Mouse (Mus musculus): ENCODE data around the gene 2610001J05Rik. TPM values are rescaled to one million over a fixed set of nuclear protein-coding genes. Genes with fewer than 3 reads are reported as not detected.

The 2610001J05Rik gene
- 89.8 TPM for polyA plus RNA-seq (2015; fragmentation: Illumina TruSeq; extraction: RNeasy Lipid Tissue Mini Kit (QIAGEN cat#74804); ENCODE audit: insufficient read depth, low replicate concordance)

DNA sequence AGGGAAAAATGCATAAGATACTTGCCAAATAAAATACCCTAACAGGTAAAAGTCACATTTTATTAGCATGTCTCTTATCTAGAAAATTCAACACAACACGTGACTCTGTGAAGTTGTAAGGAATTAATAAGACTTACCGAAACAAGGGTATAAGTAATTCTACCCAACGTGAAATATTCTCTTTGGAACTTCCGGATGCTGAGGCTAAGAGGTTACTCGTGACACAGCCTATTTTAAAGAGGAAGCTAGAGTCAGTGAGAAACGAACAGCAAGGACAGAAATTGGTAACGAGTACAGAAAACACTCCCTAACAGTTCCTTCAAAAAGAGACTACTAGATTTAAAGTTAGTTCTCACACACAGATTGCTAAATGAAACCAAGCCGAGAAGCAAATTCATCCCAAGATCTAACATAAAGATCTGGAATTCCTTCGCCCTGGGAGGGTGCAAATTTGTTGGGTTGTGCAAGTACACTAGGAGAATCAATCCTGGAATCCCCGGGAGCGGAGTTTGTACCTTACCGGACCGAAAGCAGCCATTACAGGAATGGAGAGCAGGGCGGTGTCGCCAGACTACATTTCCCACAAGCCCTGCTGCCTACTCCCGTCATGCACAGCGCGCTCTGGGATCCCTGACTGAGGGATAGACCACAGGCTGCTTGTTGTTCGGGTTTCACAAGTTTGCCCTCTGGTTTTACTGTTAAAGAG is at the start of gene 2610001J05Rik:
Gene 2610001J05Rik, minus strand, starts transcription at position 600 of the 706 bp plus-strand sequence.

GRCm38 (mm10) chr6:13839345-13840054 is 31.8 kb downstream of the 2610001J05Rik start, which contains the start of gene Gpr85:
Gene Gpr85 (minus strand): TSS chr6:13839942.

Other genes with a start within 250 kb of the 2610001J05Rik start
- gene Bmt2, start 193.6 kb downstream of the 2610001J05Rik start, polyA plus RNA-seq (2015; fragmentation: Illumina TruSeq; extraction: RNeasy Lipid Tissue Mini Kit (QIAGEN cat#74804); ENCODE audit: insufficient read depth, low replicate concordance), result 39.2 TPM
- gene Gpr85, start 31.6 kb downstream of the 2610001J05Rik start, polyA plus RNA-seq (2015; fragmentation: Illumina TruSeq; extraction: RNeasy Lipid Tissue Mini Kit (QIAGEN cat#74804); ENCODE audit: insufficient read depth, low replicate concordance), result 0.48 TPM

All from spleen, adult 10 weeks (tissue).